Mouse (Mus musculus) heart, adult 2 months (tissue): ENCODE data around the gene Serpina10.

Source experiments
- CTCF ChIP-seq: fragments of 200-600 bp; IDR thresholded peaks from 2 replicates; pipeline ENCODE4 v1.8.1; 2022; ENCODE audit warnings: antibody characterized with exemption, mild to moderate bottlenecking, moderate library complexity
- EP300 ChIP-seq: fragments of 200-500 bp; IDR thresholded peaks from 2 replicates; pipeline ENCODE4 v1.6.1; 2011; ENCODE audit warnings: low read depth, low read length, control low read depth; ENCODE audit not compliant: insufficient read depth
- POLR2A ChIP-seq: fragments of 200-500 bp; IDR thresholded peaks from 2 replicates; pipeline ENCODE4 v1.6.1; 2011; ENCODE audit warnings: mild to moderate bottlenecking, low read depth, low read length, control low read depth; ENCODE audit not compliant: insufficient read depth

GRCm38 (mm10) chr12:103644601-103645000, 13.4 kb upstream of the Serpina10 start:
- TF ChIP-seq CTCF: no peak
- TF ChIP-seq POLR2A: no peak
- no peak for TF ChIP-seq EP300
